Mouse (Mus musculus) ES-Bruce4 (cell line): ENCODE data around the gene Chrnd. TPM values are rescaled to one million over a fixed set of nuclear protein-coding genes. Genes with fewer than 3 reads are reported as not detected.

Experiments used
- H3K27ac ChIP-seq: 2 replicates; pipeline ENCODE4 v1.5.1; 2012; ENCODE audit warnings: low read length, inconsistent platforms; ENCODE audit not compliant: insufficient read depth
- H3K27me3 ChIP-seq: 2 replicates; pipeline ENCODE4 v1.6.1; 2012; ENCODE audit warnings: mild to moderate bottlenecking, low read length, inconsistent platforms; ENCODE audit not compliant: control insufficient read depth, poor library complexity, insufficient read depth, severe bottlenecking
- H3K36me3 ChIP-seq: 2 replicates; pipeline ENCODE4 v1.6.1; 2012; ENCODE audit warnings: inconsistent platforms, mild to moderate bottlenecking, low read length, moderate library complexity; ENCODE audit not compliant: control insufficient read depth, poor library complexity, insufficient read depth, severe bottlenecking
- H3K4me1 ChIP-seq: one replicate; pipeline ENCODE4 v1.8.1; 2011; ENCODE audit warnings: low read length; ENCODE audit not compliant: control insufficient read depth, insufficient read depth
- H3K4me3 ChIP-seq: 2 replicates; pipeline ENCODE4 v1.5.1; 2011; ENCODE audit warnings: low read depth, mild to moderate bottlenecking, low read length
- H3K9ac ChIP-seq: 2 replicates; pipeline ENCODE4 v1.6.1; 2012; ENCODE audit warnings: low read depth, mild to moderate bottlenecking, inconsistent platforms; ENCODE audit not compliant: poor library complexity, severe bottlenecking
- H3K9me3 ChIP-seq: replicated peaks from 2 replicates; pipeline ENCODE4 v1.6.1; 2012; ENCODE audit warnings: mild to moderate bottlenecking, low read length, inconsistent platforms; ENCODE audit not compliant: control insufficient read depth, poor library complexity, insufficient read depth, severe bottlenecking
- CTCF ChIP-seq: IDR thresholded peaks from one replicate; pipeline ENCODE4 v1.8.1; 2011; ENCODE audit warnings: low read depth, low read length
- EP300 ChIP-seq: IDR thresholded peaks from 2 replicates; pipeline ENCODE4 v1.6.1; 2011; ENCODE audit warnings: low read depth, low read length; ENCODE audit not compliant: insufficient read depth
- POLR2A ChIP-seq: IDR thresholded peaks from one replicate; pipeline ENCODE4 v1.8.1; 2011; ENCODE audit warnings: low read length; ENCODE audit not compliant: insufficient read depth
- polyA plus RNA-seq: library from polyadenylated mRNA; stranded (reverse); fragments of >200 nt; gene quantifications from 2 replicates; pipeline ENCODE4 v1.2.4, GENCODE M21; 2011; ENCODE audit warnings: low read depth; ENCODE audit not compliant: missing spikeins, insufficient read depth, insufficient read length

Gene Chrnd
- polyA plus RNA-seq, 1 experiment, result not detected

DNA sequence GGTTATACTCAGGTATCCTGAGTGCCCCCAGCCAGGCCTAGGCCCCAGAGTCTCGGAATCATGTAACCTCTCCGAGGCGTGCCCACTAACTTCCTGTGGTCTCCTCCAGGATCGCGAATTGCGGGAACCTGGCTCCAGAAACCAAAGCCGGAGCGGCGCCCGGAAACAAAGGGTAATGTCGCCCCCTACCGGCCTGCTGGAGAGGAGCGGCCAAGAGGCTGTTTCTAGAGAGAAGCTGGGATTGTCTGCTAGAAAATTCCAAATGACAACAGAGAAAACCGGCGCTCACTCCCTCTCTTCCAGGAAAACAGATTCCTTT is 3.4 kb upstream of the Chrnd start:
- Histone ChIP-seq H3K27ac (no peak overlapping the region), H3K4me1 (peaks cover 4% of the 10 kb centered on the region), H3K9me3 (no peaks in the 10 kb centered on the region), H3K36me3 (no peaks in the 10 kb centered on the region), H3K27me3 (no peaks in the 10 kb centered on the region), H3K9ac (peak overlapping the region; percentile 77), H3K4me3 (peak overlapping the region; percentile 89)
- TF ChIP-seq EP300, result no peak
- TF ChIP-seq POLR2A, result no peak
- TF ChIP-seq CTCF, result peak; percentile 74

DNA sequence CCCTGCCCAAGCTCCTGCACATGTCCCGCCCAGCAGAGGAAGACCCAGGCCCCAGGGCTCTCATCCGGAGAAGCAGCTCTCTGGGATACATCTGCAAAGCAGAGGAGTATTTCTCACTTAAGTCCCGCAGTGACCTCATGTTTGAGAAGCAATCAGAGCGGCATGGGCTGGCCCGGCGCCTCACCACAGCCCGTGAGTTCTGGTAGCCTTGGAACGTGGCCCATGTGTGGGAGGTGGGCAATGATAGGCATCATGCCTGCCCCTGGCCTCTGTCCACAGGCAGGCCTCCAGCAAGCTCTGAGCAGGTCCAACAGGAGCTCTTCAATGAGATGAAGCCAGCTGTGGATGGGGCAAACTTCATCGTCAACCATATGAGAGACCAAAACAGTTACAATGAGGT is 6.9 kb downstream of the Chrnd start:
- H3K4me3 ChIP-seq, result no peak overlapping the region
- H3K27me3 ChIP-seq, result no peaks in the 10 kb centered on the region
- H3K4me1 ChIP-seq, result no peaks in the 10 kb centered on the region
- H3K27ac ChIP-seq, result no peak overlapping the region
- TF ChIP-seq EP300 (no peak), CTCF (no peak)
- H3K36me3 ChIP-seq, result no peaks in the 10 kb centered on the region
- H3K9ac ChIP-seq, result no peak overlapping the region
- no peaks in the 10 kb centered on the region for H3K9me3 ChIP-seq

DNA sequence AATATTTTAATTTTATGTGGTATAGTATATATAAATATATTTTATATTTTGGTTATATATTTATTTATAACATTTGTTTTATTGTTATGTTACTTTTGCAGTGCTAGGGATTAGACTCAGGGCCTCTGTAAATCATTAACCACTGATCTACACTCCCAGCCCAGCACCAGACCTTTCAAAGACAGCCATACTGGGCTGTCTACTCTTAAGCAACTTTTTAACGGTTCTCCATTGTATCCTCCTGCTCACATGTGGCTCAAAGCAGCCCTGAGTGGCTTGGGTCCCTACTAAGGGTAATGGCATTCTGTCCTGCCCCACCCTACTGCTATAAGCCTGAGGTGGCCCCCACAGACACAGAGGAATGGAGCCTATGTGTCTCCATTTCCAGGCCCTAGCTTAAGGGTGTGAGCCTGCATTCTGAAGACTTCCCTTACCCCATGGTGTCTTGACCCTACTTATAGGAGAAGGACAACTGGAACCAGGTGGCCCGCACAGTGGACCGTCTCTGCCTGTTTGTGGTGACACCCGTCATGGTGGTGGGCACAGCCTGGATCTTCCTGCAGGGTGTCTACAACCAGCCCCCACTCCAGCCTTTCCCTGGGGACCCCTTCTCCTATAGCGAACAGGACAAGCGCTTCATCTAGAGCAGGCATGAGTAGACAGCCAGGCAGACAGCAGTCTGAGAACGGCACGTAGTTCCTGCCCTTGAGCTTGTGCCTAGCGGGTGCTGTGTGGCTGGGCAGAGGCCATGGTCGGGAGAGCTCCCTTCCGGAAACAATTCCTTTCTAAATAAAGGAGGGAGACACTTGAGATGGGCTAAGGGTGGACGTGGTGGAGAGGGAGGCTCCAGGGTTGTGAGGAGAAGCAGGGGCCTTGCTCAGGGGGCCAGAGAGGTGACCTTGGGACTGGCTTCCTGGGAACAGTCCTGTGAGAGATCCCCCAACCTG is 8.0 kb downstream of the Chrnd start:
- no peak overlapping the region for H3K9ac ChIP-seq

DNA sequence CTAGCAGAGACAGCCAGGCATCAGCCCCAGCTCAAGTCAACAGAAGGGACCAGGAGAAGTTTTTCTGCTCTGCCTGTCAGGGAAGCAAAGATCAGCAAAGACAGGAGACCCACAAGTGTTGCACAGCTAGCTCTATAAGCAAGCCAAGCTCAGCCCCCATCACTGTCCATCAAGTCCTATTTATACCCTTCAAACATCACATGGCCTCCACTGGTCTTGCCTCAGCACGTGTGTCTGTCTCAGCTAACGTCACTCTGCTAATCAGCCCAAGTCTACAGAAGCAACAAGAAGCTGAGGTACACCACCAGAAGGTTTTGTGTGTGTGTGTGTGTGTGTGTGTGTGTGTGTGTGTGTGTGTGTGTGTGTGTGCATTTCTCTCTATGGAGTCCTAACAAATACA is 10.4 kb downstream of the Chrnd start:
- no peaks in the 10 kb centered on the region for H3K9me3 ChIP-seq
- H3K9ac ChIP-seq, result no peak overlapping the region
- TF ChIP-seq EP300, result no peak
- no peak for TF ChIP-seq POLR2A
- TF ChIP-seq CTCF, result no peak
- H3K27me3 ChIP-seq, result no peaks in the 10 kb centered on the region
- H3K36me3 ChIP-seq, result no peaks in the 10 kb centered on the region
- no peak overlapping the region for H3K27ac ChIP-seq
- no peaks in the 10 kb centered on the region for H3K4me1 ChIP-seq
- no peak overlapping the region for H3K4me3 ChIP-seq

More for the DNA sequence above, 8.0 kb downstream of the Chrnd start:
- Histone ChIP-seq H3K36me3 (no peaks in the 10 kb centered on the region), H3K9me3 (no peaks in the 10 kb centered on the region), H3K27me3 (no peaks in the 10 kb centered on the region), H3K4me1 (no peaks in the 10 kb centered on the region), H3K27ac (no peak overlapping the region), H3K4me3 (no peak overlapping the region)
- TF ChIP-seq EP300 (no peak), CTCF (no peak), POLR2A (no peak)

DNA sequence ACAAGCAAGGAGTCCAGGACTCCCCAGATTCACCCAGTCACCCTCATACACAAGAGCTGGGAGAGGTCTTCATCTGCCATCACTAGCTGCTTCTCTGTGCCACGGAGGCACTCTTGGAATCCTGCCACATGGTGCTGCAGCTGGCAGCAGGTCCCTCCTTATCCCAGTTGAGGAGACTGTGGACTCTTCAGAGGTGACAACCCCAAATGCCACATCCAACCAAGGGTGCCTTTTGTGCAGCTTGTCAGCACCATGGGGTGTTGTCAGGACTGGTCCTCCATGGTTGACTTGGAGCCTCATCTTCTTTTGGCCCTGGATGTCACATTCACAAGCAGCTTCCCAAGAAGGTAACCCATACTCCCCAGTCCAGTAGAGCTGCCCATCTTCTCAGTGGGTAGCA is 11.4 kb downstream of the Chrnd start:
- Histone ChIP-seq H3K27ac (no peak overlapping the region), H3K4me1 (no peaks in the 10 kb centered on the region), H3K9me3 (no peaks in the 10 kb centered on the region), H3K27me3 (no peaks in the 10 kb centered on the region), H3K4me3 (no peak overlapping the region), H3K9ac (no peak overlapping the region), H3K36me3 (no peaks in the 10 kb centered on the region)
- TF ChIP-seq EP300, result no peak
- no peak for TF ChIP-seq CTCF
- TF ChIP-seq POLR2A, result no peak

DNA sequence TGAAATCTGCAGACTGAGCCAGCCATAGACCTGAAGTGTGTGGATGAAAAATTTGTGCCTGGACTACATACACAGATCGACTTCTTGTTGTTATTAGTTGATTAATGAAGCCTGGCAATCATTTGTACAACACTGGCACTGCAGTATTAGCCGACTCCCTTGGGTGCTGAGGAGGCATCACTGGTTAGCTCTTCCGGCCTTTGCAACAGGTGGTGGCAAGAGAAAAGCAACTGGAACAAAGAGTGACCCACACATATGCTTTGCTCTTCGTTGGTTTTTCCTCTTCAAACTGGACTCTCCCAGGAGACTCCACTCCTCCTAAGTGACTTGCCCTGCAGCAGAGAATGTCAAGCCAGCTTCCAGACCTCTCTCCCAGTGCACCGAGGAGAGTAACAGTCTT is 13.4 kb downstream of the Chrnd start:
- Histone ChIP-seq H3K9me3 (no peaks in the 10 kb centered on the region), H3K4me3 (no peak overlapping the region), H3K27me3 (no peaks in the 10 kb centered on the region), H3K9ac (no peak overlapping the region), H3K27ac (no peak overlapping the region), H3K4me1 (no peaks in the 10 kb centered on the region), H3K36me3 (no peaks in the 10 kb centered on the region)
- TF ChIP-seq CTCF (no peak), POLR2A (no peak), EP300 (no peak)
